Mouse (Mus musculus) natural killer cell, adult 2 months (primary cell): ENCODE results near the gene Ifngr2.

Source experiments
- DNase-seq, 2 experiments: peaks; one replicate each; pipeline ENCODE4 v3.0.0; 2022; ENCODE audit warnings: low spot score in 2 of 2

Gene Ifngr2

GRCm38 (mm10) chr16:91609501-91610245 is 62.8 kb downstream of the Ifngr2 start:
- no peak for DNase-seq

- DNase-seq = no peak
These were observed 64.4 kb downstream of the Ifngr2 start for GRCm38 (mm10) chr16:91611248-91611647.

- DNase-seq = no peak
These were observed 65.7 kb downstream of the Ifngr2 start for GRCm38 (mm10) chr16:91612525-91612924.

- DNase-seq = no peak
These were observed 67.7 kb downstream of the Ifngr2 start for GRCm38 (mm10) chr16:91614552-91614951.
